Mouse (Mus musculus): ENCODE results near the gene Zfp710. TPM values are rescaled to one million over a fixed set of nuclear protein-coding genes. Genes with fewer than 3 reads are reported as not detected.

The Zfp710 gene
- polyA plus RNA-seq, 1 experiment from 2014 or later, result 13.5 TPM

DNA sequence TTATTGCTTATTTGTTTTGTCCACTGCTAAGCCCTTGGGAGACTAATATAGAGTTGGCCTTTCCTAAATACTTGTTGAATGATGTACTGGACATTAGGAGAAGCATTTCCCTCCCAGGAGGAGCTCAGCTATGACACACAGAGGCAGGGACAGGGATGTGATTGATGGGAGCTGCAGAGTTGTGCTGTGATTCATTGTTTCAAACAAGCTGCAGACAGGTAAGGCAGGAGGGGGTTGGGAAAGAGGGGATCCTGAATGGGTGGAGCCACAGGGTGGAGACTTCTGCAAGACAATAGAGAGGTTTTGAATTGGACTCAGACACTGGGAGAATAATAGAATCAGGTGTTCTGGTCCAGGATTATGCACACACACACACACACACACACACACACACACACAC, 5.4 kb downstream of the Zfp710 start:
- H3K4me3 ChIP-seq (replicated peaks), result no peak overlapping the region
- no peaks in the 10 kb centered on the region for H3K36me3 ChIP-seq
- H3K4me1 ChIP-seq (replicated peaks), result peaks cover 28% of the 10 kb centered on the region
- no peak overlapping the region for H3K9ac ChIP-seq
- no peaks in the 10 kb centered on the region for H3K27me3 ChIP-seq (replicated peaks)
- no peak for ATAC-seq
- no peak overlapping the region for H3K4me2 ChIP-seq (replicated peaks)
- H3K9me3 ChIP-seq, result no peaks in the 10 kb centered on the region
- H3K27ac ChIP-seq, result no peak overlapping the region

DNA sequence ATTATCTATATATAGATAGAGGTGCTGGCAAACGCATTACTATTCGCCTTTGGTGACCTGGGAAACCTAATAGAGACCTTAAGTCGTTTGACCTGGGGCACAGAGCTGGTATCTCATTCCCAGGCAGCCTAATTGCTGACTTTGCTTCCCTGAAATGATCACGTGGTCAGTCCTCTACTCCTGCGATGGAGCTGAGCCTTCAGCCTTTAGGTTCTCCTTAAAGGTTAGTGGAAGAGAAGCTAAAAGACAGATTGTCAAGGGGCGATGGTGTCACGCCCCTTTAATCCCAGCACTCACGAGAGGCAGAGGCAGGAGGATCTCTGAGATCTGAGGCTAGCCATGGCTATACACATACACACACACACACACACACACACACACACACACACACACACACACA, 5.9 kb downstream of the Zfp710 start:
- ATAC-seq, result no peak
- peaks cover 31% of the 10 kb centered on the region for H3K4me1 ChIP-seq (replicated peaks)
- WGBS, result 86% methylated on average over 8 of the region's 8 CpGs

DNA sequence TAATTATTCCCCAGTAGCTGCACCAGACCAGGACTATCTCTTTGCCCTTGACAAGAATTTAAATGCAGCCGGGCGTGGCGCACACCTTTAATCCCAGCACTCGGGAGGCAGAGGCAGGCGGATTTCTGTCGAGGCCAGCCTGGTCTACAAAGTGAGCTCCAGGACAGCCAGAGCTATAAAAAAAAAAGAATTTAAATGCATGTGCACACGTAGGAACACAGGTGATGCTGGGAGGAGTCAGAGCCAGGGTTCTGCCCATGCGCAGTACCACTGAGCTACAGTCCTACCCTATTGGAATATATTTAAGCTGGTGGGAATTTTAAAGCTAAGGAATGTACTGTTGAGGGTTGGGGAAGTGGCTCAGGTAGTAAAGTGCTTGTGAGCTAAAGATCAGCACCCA, 6.4 kb downstream of the Zfp710 start:
- Histone ChIP-seq H3K4me1 (replicated peaks) (peaks cover 34% of the 10 kb centered on the region), H3K4me2 (replicated peaks) (no peak overlapping the region), H3K9ac (no peak overlapping the region), H3K4me3 (replicated peaks) (no peak overlapping the region), H3K27me3 (replicated peaks) (no peaks in the 10 kb centered on the region), H3K27ac (no peak overlapping the region), H3K9me3 (no peaks in the 10 kb centered on the region), H3K36me3 (no peaks in the 10 kb centered on the region)
- WGBS, result 91% methylated on average over 8 of the region's 8 CpGs
- no peak for ATAC-seq

More for the DNA sequence above, 5.9 kb downstream of the Zfp710 start:
- no peak overlapping the region for H3K4me3 ChIP-seq (replicated peaks)
- no peak overlapping the region for H3K27ac ChIP-seq
- no peak overlapping the region for H3K9ac ChIP-seq
- H3K36me3 ChIP-seq, result no peaks in the 10 kb centered on the region
- H3K9me3 ChIP-seq, result no peaks in the 10 kb centered on the region
- H3K27me3 ChIP-seq (replicated peaks), result no peaks in the 10 kb centered on the region
- H3K4me2 ChIP-seq (replicated peaks), result no peak overlapping the region

DNA sequence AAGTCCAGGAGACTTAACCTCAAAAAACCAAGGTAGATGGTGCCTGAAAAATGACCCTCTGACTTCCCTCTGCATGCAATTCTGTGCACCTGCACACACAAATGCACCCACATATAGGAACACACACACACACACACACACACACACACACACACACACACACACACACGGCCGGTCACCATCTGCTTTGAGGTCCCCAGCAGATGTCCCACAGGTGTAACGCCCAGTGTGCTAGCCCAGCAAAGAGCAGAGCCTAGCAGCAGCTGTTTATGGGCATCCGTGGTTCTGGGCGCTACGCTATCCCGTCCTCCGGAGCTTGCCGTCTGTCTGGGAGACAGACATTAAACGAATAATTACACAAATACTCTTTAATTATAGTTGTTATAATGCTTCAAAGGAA, 6.9 kb downstream of the Zfp710 start:
- no peak overlapping the region for H3K4me2 ChIP-seq (replicated peaks)
- H3K4me1 ChIP-seq (replicated peaks), result peaks cover 38% of the 10 kb centered on the region
- no peak overlapping the region for H3K27ac ChIP-seq

DNA sequence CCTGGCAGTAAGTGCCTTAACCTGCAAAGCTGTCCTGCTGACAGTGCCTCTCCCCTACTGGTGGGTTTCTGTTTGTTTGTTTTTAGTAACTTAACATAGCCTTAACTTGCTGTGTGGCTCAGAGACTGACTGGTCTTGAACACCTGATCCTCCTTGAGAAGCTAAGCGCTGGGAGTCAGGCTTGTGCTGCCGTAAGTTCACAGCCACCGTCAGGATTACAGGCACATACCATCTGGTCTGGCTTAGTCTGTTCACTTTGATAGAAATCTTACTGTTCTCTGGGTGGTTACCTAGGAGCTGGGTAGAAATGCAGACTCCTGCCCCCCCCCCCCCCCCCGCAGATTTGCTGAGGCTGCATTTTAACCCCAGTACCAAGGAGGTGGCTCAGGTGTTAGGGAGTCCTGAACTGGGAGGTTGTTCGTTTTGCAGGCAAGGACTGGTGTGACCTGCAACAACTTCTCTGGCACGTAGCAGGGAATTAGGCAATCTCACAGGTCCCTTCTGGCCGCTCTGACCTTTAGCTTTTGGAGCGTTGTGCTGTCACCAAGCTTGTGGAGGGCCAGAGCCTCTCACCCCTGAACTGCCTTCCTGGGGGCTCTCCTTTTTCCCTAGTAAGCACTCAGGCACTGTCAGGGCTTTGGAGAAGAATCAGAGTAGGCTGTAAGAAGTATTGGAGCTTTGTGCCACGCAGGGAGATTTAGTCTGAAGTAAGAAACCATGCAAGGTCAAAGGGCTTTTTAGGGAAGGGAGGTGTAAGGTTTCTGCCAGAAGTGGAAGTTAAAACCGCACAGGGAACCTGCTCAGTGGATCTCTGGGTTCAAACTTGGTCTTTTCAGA, 7.8 kb downstream of the Zfp710 start:
- peak overlapping the region; percentile 64 for H3K27ac ChIP-seq
- no peaks in the 10 kb centered on the region for H3K27me3 ChIP-seq (replicated peaks)
- no peaks in the 10 kb centered on the region for H3K36me3 ChIP-seq
- peaks cover 38% of the 10 kb centered on the region for H3K4me1 ChIP-seq (replicated peaks)
- H3K4me3 ChIP-seq (replicated peaks), result no peak overlapping the region
- peak overlapping the region; percentile 3; the same call in 1 of the 2 replicates for H3K4me2 ChIP-seq (replicated peaks)
- no peak overlapping the region for H3K9ac ChIP-seq
- 0 out of 2 replicates have a peak, but pooled peaks have one; percentile 22 for ATAC-seq
- no peaks in the 10 kb centered on the region for H3K9me3 ChIP-seq
- 59% methylated on average over 9 of the region's 10 CpGs for WGBS

More for the DNA sequence above, 6.9 kb downstream of the Zfp710 start:
- no peak overlapping the region for H3K9ac ChIP-seq
- H3K36me3 ChIP-seq, result no peaks in the 10 kb centered on the region
- 63% methylated on average over 10 of the region's 10 CpGs for WGBS
- no peaks in the 10 kb centered on the region for H3K27me3 ChIP-seq (replicated peaks)
- no peaks in the 10 kb centered on the region for H3K9me3 ChIP-seq
- no peak for ATAC-seq
- H3K4me3 ChIP-seq (replicated peaks), result no peak overlapping the region

DNA sequence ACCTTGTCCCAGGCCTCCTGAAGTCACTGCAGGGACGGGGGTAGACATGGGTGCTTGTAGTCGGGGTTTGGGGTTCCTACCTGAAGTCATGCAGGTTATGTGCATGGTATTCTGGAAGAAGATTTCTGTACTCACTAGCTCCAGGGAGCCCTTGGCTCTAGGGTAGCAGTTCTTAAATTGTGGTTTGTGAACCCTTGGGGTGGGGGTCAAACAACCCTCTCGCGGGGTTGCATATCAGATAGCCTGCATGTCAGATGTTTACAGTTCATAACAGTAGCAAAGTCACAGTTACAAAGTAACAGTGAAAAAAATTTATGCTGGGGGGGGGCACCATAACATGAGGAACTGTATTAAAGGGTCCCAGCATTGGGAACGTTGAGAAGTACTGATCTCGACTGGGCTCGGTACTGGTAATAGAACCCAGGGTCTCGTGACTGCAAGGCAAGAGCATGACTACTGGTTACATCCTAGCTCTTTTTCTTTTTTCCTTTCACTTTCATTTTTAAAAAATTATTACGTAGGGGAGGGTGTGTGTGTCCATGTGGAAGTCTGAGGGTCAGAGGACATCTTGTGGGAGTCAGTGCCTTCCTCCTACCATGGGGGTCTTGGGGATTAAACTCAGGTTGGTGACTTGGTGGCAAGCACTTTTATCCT, 8.6 kb downstream of the Zfp710 start:
- Histone ChIP-seq H3K27me3 (replicated peaks) (no peaks in the 10 kb centered on the region), H3K9ac (no peak overlapping the region), H3K4me2 (replicated peaks) (peak overlapping the region; percentile 3; the same call in 1 of the 2 replicates), H3K4me3 (replicated peaks) (no peak overlapping the region), H3K36me3 (no peaks in the 10 kb centered on the region), H3K4me1 (replicated peaks) (peaks cover 38% of the 10 kb centered on the region), H3K27ac (peak overlapping the region; percentile 64), H3K9me3 (no peaks in the 10 kb centered on the region)
- WGBS, result 66% methylated on average over 9 of the region's 9 CpGs
- no peak for ATAC-seq

DNA sequence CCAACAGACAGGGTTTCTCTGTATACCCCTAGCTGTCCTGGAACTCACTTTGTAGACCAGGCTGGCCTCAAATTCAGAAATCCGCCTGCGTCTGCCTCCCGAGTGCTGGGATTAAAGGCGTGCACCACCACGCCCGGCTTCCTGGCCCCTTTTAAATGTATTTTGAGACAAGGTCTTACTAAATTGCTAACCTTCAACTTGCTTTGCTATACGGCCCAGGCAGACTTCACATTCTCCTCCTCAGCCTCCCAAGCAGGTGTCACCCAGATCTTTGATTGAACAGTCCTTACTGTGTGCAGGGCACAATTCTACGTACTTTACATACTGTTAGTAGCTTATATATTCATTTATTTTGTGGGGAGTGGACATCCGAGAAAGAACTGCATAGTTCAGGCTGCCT, 9.2 kb downstream of the Zfp710 start:
- H3K4me3 ChIP-seq (replicated peaks), result no peak overlapping the region
- H3K27ac ChIP-seq, result no peak overlapping the region
- no peak for ATAC-seq
- H3K9ac ChIP-seq, result no peak overlapping the region
- H3K9me3 ChIP-seq, result no peaks in the 10 kb centered on the region
- H3K36me3 ChIP-seq, result no peaks in the 10 kb centered on the region
- no peak overlapping the region; the same call in 1 of the 2 replicates for H3K4me2 ChIP-seq (replicated peaks)
- 77% methylated on average over 9 of the region's 9 CpGs for WGBS
- H3K27me3 ChIP-seq (replicated peaks), result no peaks in the 10 kb centered on the region
- peaks cover 36% of the 10 kb centered on the region for H3K4me1 ChIP-seq (replicated peaks)

DNA sequence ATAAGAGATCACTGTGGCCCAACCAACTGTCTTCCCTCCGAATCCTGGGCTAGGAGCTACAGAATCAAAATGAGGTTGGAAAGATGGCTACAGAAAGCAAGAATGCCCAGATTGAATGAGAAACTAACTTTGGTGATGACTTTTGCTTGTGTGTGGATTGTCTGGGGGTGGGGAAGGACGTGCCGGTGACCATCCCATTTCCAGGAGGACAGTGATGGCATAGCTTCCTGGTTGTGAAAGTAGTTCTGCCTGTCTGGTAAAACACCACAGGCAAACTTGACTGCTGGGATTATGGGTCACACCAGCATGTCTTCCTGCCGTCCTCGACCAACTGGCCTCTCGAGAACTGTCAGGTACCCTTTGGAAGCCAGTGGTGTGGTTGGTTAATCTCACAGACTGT, 10.5 kb downstream of the Zfp710 start:
- Histone ChIP-seq H3K27ac (peak overlapping the region; percentile 48; the same call in 1 of the 2 replicates), H3K27me3 (replicated peaks) (no peaks in the 10 kb centered on the region), H3K36me3 (no peaks in the 10 kb centered on the region), H3K4me3 (replicated peaks) (no peak overlapping the region), H3K9ac (no peak overlapping the region), H3K4me1 (replicated peaks) (peaks cover 36% of the 10 kb centered on the region), H3K9me3 (no peaks in the 10 kb centered on the region), H3K4me2 (replicated peaks) (no peak overlapping the region)
- ATAC-seq, result no peak
- 68% methylated on average over 6 of the region's 6 CpGs for WGBS

DNA sequence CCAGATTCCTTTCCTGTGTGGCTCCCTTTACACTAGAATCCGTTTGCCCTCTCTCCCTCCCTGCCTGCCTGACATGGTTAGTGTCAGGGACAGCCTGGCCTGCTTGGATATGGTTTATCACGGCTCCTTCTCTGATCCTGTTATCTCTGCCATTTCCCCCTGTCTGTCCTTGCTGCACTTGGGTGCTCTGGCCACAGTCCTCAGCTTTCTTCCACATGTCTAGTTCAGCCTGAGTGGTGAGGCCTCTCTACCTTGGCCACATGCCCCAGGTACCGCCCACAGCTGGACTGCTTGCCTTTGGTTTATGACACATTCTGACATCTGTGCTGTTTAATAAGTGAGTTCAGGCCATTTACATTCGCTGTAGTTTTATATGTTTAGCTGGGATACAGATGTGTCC, 11.1 kb downstream of the Zfp710 start:
- H3K4me1 ChIP-seq (replicated peaks), result peaks cover 36% of the 10 kb centered on the region
- peak overlapping the region; percentile 48; the same call in 1 of the 2 replicates for H3K27ac ChIP-seq
- no peaks in the 10 kb centered on the region for H3K36me3 ChIP-seq
- H3K4me3 ChIP-seq (replicated peaks), result no peak overlapping the region
- 43% methylated on average over 4 of the region's 4 CpGs for WGBS
- H3K27me3 ChIP-seq (replicated peaks), result no peaks in the 10 kb centered on the region
- H3K9me3 ChIP-seq, result no peaks in the 10 kb centered on the region
- ATAC-seq, result peak; percentile 62
- no peak overlapping the region for H3K9ac ChIP-seq
- no peak overlapping the region for H3K4me2 ChIP-seq (replicated peaks)

DNA sequence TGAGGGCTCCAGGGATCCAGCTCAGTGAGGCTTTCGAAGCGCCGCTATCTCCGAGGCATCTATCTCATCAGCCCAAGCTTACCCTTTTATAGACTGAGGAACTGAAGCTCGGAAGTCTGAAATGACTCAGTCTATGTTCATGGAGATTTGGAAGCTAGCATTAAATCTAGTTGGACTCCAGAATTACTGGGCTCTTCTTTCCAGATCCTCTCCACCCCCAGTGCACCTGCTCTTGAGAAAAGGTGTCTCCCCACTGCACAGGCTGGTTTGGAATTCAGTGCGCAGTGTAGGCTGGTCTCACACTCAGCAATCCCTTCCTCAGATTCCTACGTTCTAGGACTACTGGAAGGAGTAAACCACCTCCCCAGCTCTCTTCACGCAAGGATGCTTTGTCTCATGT, 15.1 kb downstream of the Zfp710 start:
- H3K36me3 ChIP-seq, result no peaks in the 10 kb centered on the region
- peaks cover 16% of the 10 kb centered on the region for H3K4me1 ChIP-seq (replicated peaks)
- no peak overlapping the region for H3K4me2 ChIP-seq (replicated peaks)
- H3K9me3 ChIP-seq, result no peaks in the 10 kb centered on the region
- 82% methylated on average over 8 of the region's 8 CpGs for WGBS
- H3K27ac ChIP-seq, result no peak overlapping the region
- H3K27me3 ChIP-seq (replicated peaks), result no peaks in the 10 kb centered on the region
- no peak overlapping the region for H3K9ac ChIP-seq
- H3K4me3 ChIP-seq (replicated peaks), result no peak overlapping the region
- no peak for ATAC-seq

DNA sequence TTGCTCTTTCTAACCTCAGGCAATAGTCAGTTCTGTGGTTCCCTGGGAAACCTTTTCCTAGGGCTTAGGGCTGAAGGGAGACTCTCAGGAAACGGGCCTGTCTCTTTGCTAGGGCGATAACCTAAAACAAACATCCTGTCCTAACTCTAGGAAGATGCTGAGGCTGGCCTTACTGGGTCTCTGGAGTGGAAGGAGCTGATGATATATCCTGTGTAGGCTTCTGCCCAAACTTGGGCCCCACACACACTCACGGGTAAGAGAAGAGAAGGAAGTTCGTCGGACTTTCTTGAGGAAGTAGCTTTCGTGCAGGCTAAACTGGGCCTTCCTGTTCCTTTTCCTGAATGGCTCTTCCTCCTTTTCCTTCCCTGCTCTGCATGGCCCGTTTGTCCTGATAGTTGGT, 19.6 kb downstream of the Zfp710 start:
- H3K27me3 ChIP-seq (replicated peaks), result no peaks in the 10 kb centered on the region
- H3K36me3 ChIP-seq, result no peaks in the 10 kb centered on the region
- ATAC-seq, result no peak
- H3K4me3 ChIP-seq (replicated peaks), result no peak overlapping the region
- no peak overlapping the region for H3K9ac ChIP-seq
- H3K4me2 ChIP-seq (replicated peaks), result no peak overlapping the region
- no peaks in the 10 kb centered on the region for H3K9me3 ChIP-seq
- H3K4me1 ChIP-seq (replicated peaks), result peaks cover 15% of the 10 kb centered on the region
- WGBS, result 37% methylated on average over 7 of the region's 7 CpGs
- H3K27ac ChIP-seq, result peak overlapping the region; percentile 38; the same call in 1 of the 2 replicates

DNA sequence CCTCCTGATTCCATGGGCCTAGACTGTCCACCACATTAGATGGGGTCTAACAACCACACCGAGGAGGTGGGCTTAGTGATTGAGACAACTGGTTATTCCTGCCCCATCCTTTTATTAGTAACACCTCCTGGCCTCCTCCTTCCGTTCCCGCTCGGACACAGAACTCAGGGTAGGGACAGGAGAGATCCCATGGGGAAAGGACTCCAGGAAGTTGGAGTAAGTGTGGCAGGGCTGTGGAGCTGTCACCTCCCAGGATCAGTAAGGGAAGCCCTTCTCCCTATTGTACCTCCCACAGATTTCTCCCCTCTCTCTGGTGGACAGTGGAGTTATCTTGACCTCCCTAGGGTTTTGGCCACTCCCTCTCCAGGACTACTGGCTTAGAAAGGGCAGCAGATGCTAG, 22.4 kb downstream of the Zfp710 start:
- ATAC-seq, result no peak
- no peak overlapping the region for H3K9ac ChIP-seq
- no peaks in the 10 kb centered on the region for H3K36me3 ChIP-seq
- H3K4me3 ChIP-seq (replicated peaks), result no peak overlapping the region
- 76% methylated on average over 4 of the region's 4 CpGs for WGBS
- H3K4me1 ChIP-seq (replicated peaks), result peaks cover 29% of the 10 kb centered on the region
- H3K27ac ChIP-seq, result no peak overlapping the region
- H3K4me2 ChIP-seq (replicated peaks), result no peak overlapping the region
- no peaks in the 10 kb centered on the region for H3K9me3 ChIP-seq
- H3K27me3 ChIP-seq (replicated peaks), result no peaks in the 10 kb centered on the region

All from intestine, embryonic 15.5 days (tissue).